Mouse (Mus musculus) cerebellum, adult 2 months (tissue): ENCODE data around the gene 1700069L16Rik.

Experiments
- CTCF ChIP-seq: fragments of 200-500 bp; IDR thresholded peaks from 2 replicates; pipeline ENCODE4 v1.5.1; 2011; ENCODE audit warnings: low read depth, mild to moderate bottlenecking, control low read depth, low read length, moderate library complexity, borderline replicate concordance; ENCODE audit not compliant: insufficient read depth
- POLR2A ChIP-seq: fragments of 200-500 bp; IDR thresholded peaks from 2 replicates; pipeline ENCODE4 v1.6.1; 2011; ENCODE audit warnings: low read length, control low read depth, borderline replicate concordance; ENCODE audit not compliant: insufficient read depth

DNA sequence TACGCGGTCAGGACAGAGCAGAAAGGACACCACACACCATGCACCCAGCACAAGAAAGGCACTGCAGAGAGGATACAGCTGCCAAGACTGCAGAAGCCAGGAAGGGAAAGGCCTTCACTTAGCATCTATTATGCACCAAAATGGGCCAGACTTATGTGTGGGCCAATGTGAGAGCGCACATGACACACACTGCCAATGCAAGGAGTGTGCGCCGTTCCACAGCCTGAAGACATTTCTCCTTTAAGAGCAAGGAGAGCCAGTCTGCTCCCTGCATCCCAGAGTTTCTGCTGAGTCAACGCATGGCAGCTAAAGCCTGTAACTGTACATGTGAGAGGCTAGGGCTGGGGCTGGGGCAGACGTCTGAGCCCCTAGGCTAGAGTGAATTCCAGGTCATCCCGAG is 44.2 kb upstream of the 1700069L16Rik start:
- TF ChIP-seq CTCF: no peak
- TF ChIP-seq POLR2A: no peak
